Mouse (Mus musculus) kidney, postnatal 0 days (tissue): ENCODE data around the gene Ppcdc. TPM values are rescaled to one million over a fixed set of nuclear protein-coding genes. Genes with fewer than 3 reads are reported as not detected.

Experiments
- ATAC-seq: fragments of 200-750 bp; cut with Nextera tagmentation; replicated peaks from 2 replicates; pipeline ENCODE4 v1.8.0; 2017; ENCODE audit warnings: low read depth, moderate number of reproducible peaks, moderate TSS enrichment, moderate library complexity; ENCODE audit not compliant: low FRiP score
- DNase-seq: peaks from one replicate; pipeline ENCODE4 v3.0.0-alpha.2; 2016; ENCODE audit warnings: low spot score
- H3K27ac ChIP-seq: fragments of 300-500 bp; sonication (generic); 2 replicates; pipeline ENCODE4 v1.5.1; 2014; ENCODE audit warnings: mild to moderate bottlenecking
- H3K27me3 ChIP-seq: fragments of 300-500 bp; sonication (generic); 2 replicates; pipeline ENCODE4 v1.6.1; 2014; ENCODE audit warnings: low read length, mixed read lengths; ENCODE audit not compliant: insufficient read depth
- H3K36me3 ChIP-seq: fragments of 300-500 bp; sonication (generic); 2 replicates; pipeline ENCODE4 v1.6.1; 2014; ENCODE audit warnings: low read length, mixed read lengths; ENCODE audit not compliant: insufficient read depth
- H3K4me1 ChIP-seq: fragments of 300-500 bp; sonication (generic); replicated peaks from 2 replicates; pipeline ENCODE4 v1.6.1; 2014; ENCODE audit warnings: antibody characterized with exemption, low read length, mixed read lengths; ENCODE audit not compliant: insufficient read depth
- H3K4me2 ChIP-seq: fragments of 300-500 bp; sonication (generic); 2 replicates; pipeline ENCODE4 v1.6.1; 2014; ENCODE audit warnings: mild to moderate bottlenecking, low read length, moderate library complexity, mixed read lengths
- H3K4me3 ChIP-seq: fragments of 300-500 bp; sonication (generic); replicated peaks from 2 replicates; pipeline ENCODE4 v1.5.1; 2014; ENCODE audit warnings: low read depth, low read length
- H3K9ac ChIP-seq: fragments of 300-500 bp; sonication (generic); 2 replicates; pipeline ENCODE4 v1.6.1; 2014; ENCODE audit warnings: low read depth, low read length
- H3K9me3 ChIP-seq: fragments of 300-500 bp; sonication (generic); replicated peaks from 2 replicates; pipeline ENCODE4 v1.6.1; 2016; ENCODE audit warnings: low read length, inconsistent platforms, mixed read lengths
- CTCF ChIP-seq: IDR thresholded peaks from 2 replicates; pipeline ENCODE4 v1.5.1; 2016; ENCODE audit warnings: antibody characterized with exemption, low read depth, mild to moderate bottlenecking, moderate library complexity
- WGBS: fragments of 180-500 bp; shearing (Covaris S2); extraction: QIAGEN DNeasy Blood & Tissue Kit; methylation state at CpG from one replicate; pipeline ENCODE4 v1.1.7; 2014; 5-methylcytosine and 5-hydroxymethylcytosine counted together
- polyA plus RNA-seq: library from polyadenylated mRNA; unstranded; fragments of >200 nt; fragmentation: Nextera tagmentation; extraction: Ambion mirVana; gene quantifications from 2 replicates; pipeline ENCODE4 v1.2.1, GENCODE M21; 2015

Ppcdc gene
- polyA plus RNA-seq, 1 experiment from 2014 or later, result 29.6 TPM

- TF ChIP-seq CTCF, result no peak
- no peaks in the 10 kb centered on the region for H3K27me3 ChIP-seq
- H3K4me2 ChIP-seq, result no peak overlapping the region
- no peaks in the 10 kb centered on the region for H3K36me3 ChIP-seq
- H3K9ac ChIP-seq, result no peak overlapping the region
- DNase-seq, result no peak
- no peaks in the 10 kb centered on the region for H3K4me1 ChIP-seq
- H3K4me3 ChIP-seq, result no peak overlapping the region
- no peaks in the 10 kb centered on the region for H3K9me3 ChIP-seq
- 70% methylated on average over 1 of the region's 1 CpGs for WGBS
- no peak for ATAC-seq
- no peak overlapping the region for H3K27ac ChIP-seq
Measured at GRCm38 (mm10) chr9:57392892-57393291, 47.0 kb downstream of the Ppcdc start.

GRCm38 (mm10) chr9:57390869-57391268, 49.1 kb downstream of the Ppcdc start:
- TF ChIP-seq CTCF, result no peak
- no peak overlapping the region for H3K9ac ChIP-seq
- H3K4me1 ChIP-seq, result no peaks in the 10 kb centered on the region
- no peaks in the 10 kb centered on the region for H3K9me3 ChIP-seq
- no peak overlapping the region for H3K4me3 ChIP-seq
- no peaks in the 10 kb centered on the region for H3K36me3 ChIP-seq
- 79% methylated on average over 3 of the region's 3 CpGs for WGBS
- H3K4me2 ChIP-seq, result no peak overlapping the region
- ATAC-seq (no peak), DNase-seq (no peak)
- H3K27ac ChIP-seq, result no peak overlapping the region
- H3K27me3 ChIP-seq, result no peaks in the 10 kb centered on the region

GRCm38 (mm10) chr9:57389131-57389530, 50.8 kb downstream of the Ppcdc start:
- Histone ChIP-seq H3K9me3 (no peaks in the 10 kb centered on the region), H3K4me2 (no peak overlapping the region), H3K27ac (no peak overlapping the region), H3K36me3 (no peaks in the 10 kb centered on the region), H3K4me1 (no peaks in the 10 kb centered on the region), H3K27me3 (no peaks in the 10 kb centered on the region), H3K4me3 (no peak overlapping the region), H3K9ac (no peak overlapping the region)
- DNase-seq (no peak), ATAC-seq (no peak)
- 5% methylated on average over 1 of the region's 1 CpGs for WGBS
- TF ChIP-seq CTCF, result no peak

- Histone ChIP-seq H3K4me2 (no peak overlapping the region), H3K9ac (no peak overlapping the region), H3K36me3 (no peaks in the 10 kb centered on the region), H3K4me1 (no peaks in the 10 kb centered on the region), H3K27ac (no peak overlapping the region), H3K4me3 (no peak overlapping the region), H3K9me3 (no peaks in the 10 kb centered on the region), H3K27me3 (no peaks in the 10 kb centered on the region)
- no peak for TF ChIP-seq CTCF
- WGBS, result 80% methylated on average over 4 of the region's 4 CpGs
- ATAC-seq, result no peak
- DNase-seq, result no peak
Measured at GRCm38 (mm10) chr9:57386926-57387325, 53.0 kb downstream of the Ppcdc start.

GRCm38 (mm10) chr9:57384621-57385020, 55.3 kb downstream of the Ppcdc start:
- Histone ChIP-seq H3K4me3 (no peak overlapping the region), H3K4me1 (no peaks in the 10 kb centered on the region), H3K9me3 (no peaks in the 10 kb centered on the region), H3K36me3 (no peaks in the 10 kb centered on the region), H3K27me3 (no peaks in the 10 kb centered on the region), H3K9ac (no peak overlapping the region), H3K27ac (no peak overlapping the region), H3K4me2 (no peak overlapping the region)
- ATAC-seq (no peak), DNase-seq (no peak)
- no peak for TF ChIP-seq CTCF
- WGBS, result 56% methylated on average over 2 of the region's 2 CpGs

GRCm38 (mm10) chr9:57360999-57361398, 78.9 kb downstream of the Ppcdc start:
- no peak for TF ChIP-seq CTCF
- 94% methylated on average over 3 of the region's 3 CpGs for WGBS
- Histone ChIP-seq H3K9ac (no peak overlapping the region), H3K4me2 (no peak overlapping the region), H3K9me3 (no peaks in the 10 kb centered on the region), H3K36me3 (no peaks in the 10 kb centered on the region), H3K4me3 (no peak overlapping the region), H3K27ac (no peak overlapping the region), H3K4me1 (no peaks in the 10 kb centered on the region), H3K27me3 (no peaks in the 10 kb centered on the region)
- DNase-seq (no peak), ATAC-seq (no peak)
